Mouse (Mus musculus) heart, postnatal 0 days (tissue): Measurements from ENCODE around the gene Clnk.

Experiments
- CTCF ChIP-seq: IDR thresholded peaks from 2 replicates; pipeline ENCODE4 v1.5.1; 2016; ENCODE audit warnings: antibody characterized with exemption, control low read depth, low read depth
- EP300 ChIP-seq: IDR thresholded peaks from 2 replicates; pipeline ENCODE4 v1.6.1; 2016; ENCODE audit warnings: antibody characterized with exemption, low read depth

DNA sequence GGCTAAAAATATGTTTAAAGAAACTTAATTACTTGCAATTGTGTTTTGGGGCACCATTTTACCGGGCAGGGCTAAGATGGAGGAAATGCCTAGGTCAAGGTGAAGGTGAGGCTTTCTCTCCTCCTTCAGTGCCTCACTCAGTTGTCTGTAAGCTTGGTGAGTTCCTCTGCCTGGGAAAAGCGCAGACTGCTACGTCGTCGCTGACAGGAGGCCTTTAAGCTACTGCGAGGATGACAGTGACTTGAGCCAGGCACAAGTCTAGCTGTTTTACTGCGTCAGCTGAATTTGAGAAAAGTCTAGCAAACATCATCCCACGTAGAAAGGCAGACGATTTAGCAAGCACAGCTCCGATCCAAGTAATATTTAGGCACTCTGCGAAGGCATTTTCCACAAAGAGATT is 81.5 kb downstream of the Clnk start:
- TF ChIP-seq CTCF = no peak
- no peak for TF ChIP-seq EP300
